Mouse (Mus musculus) hindbrain, embryonic 14.5 days (tissue): ENCODE measurements around the gene Pum2. TPM values are rescaled to one million over a fixed set of nuclear protein-coding genes. Genes with fewer than 3 reads are reported as not detected.
A peak's percentile ranks its signal among the peaks of the same experiment; 100 is the strongest.

ENCODE experiments used
- ATAC-seq: fragments of 200-750 bp; cut with Nextera tagmentation; 2 replicates; pipeline ENCODE4 v1.8.0; 2017; ENCODE audit warnings: moderate number of reproducible peaks, mild to moderate bottlenecking, moderate TSS enrichment, moderate library complexity; ENCODE audit not compliant: low FRiP score
- DNase-seq: peaks from one replicate; pipeline ENCODE4 v3.0.0-alpha.2; 2015; ENCODE audit warnings: low spot score
- H3K27ac ChIP-seq: fragments of 300-500 bp; sonication (generic); 2 replicates; pipeline ENCODE4 v1.5.1; 2014; ENCODE audit warnings: mild to moderate bottlenecking, moderate library complexity
- H3K27me3 ChIP-seq: fragments of 300-500 bp; sonication (generic); 2 replicates; pipeline ENCODE4 v1.6.1; 2014; ENCODE audit warnings: mild to moderate bottlenecking, low read length, mixed read lengths; ENCODE audit not compliant: control insufficient read depth, insufficient read depth
- H3K36me3 ChIP-seq: fragments of 300-500 bp; sonication (generic); replicated peaks from 2 replicates; pipeline ENCODE4 v1.6.1; 2014; ENCODE audit not compliant: control insufficient read depth, insufficient read depth
- H3K4me1 ChIP-seq: fragments of 300-500 bp; sonication (generic); replicated peaks from 2 replicates; pipeline ENCODE4 v1.6.1; 2014; ENCODE audit warnings: antibody characterized with exemption, low read length, mixed read lengths; ENCODE audit not compliant: control insufficient read depth, insufficient read depth
- H3K4me2 ChIP-seq: fragments of 300-500 bp; sonication (generic); replicated peaks from 2 replicates; pipeline ENCODE4 v1.6.1; 2014; ENCODE audit warnings: mild to moderate bottlenecking, moderate library complexity
- H3K4me3 ChIP-seq: fragments of 300-500 bp; sonication (generic); replicated peaks from 2 replicates; pipeline ENCODE4 v1.5.1; 2014; ENCODE audit warnings: mild to moderate bottlenecking, low read length
- H3K9ac ChIP-seq: fragments of 300-500 bp; sonication (generic); 2 replicates; pipeline ENCODE4 v1.6.1; 2014
- H3K9me3 ChIP-seq: fragments of 300-500 bp; sonication (generic); 2 replicates; pipeline ENCODE4 v1.6.1; 2016; ENCODE audit warnings: low read length; ENCODE audit not compliant: control insufficient read depth
- WGBS: fragments of 180-500 bp; shearing (Covaris S2); extraction: QIAGEN DNeasy Blood & Tissue Kit; methylation state at CpG from one replicate; pipeline ENCODE4 v1.1.7; 2014; 5-methylcytosine and 5-hydroxymethylcytosine counted together
- polyA plus RNA-seq: library from polyadenylated mRNA; unstranded; fragments of >200 nt; fragmentation: Nextera tagmentation; extraction: Ambion mirVana; gene quantifications from 2 replicates; pipeline ENCODE4 v1.2.1, GENCODE M21; 2014

Pum2 gene
- polyA plus RNA-seq, 1 experiment from 2014 or later = 64.9 TPM

GRCm38 (mm10) chr12:8764221-8764930, 90.4 kb downstream of the Pum2 start:
- no peaks in the 10 kb centered on the region for H3K36me3 ChIP-seq
- no peak for ATAC-seq
- no peaks in the 10 kb centered on the region for H3K9me3 ChIP-seq
- H3K4me2 ChIP-seq = no peak overlapping the region
- DNase-seq = no peak
- no peak overlapping the region for H3K27ac ChIP-seq
- 83% methylated on average over 15 of the region's 15 CpGs for WGBS
- H3K4me3 ChIP-seq = no peak overlapping the region
- H3K9ac ChIP-seq = no peak overlapping the region
- no peaks in the 10 kb centered on the region for H3K27me3 ChIP-seq
- H3K4me1 ChIP-seq = no peaks in the 10 kb centered on the region

- under 1% methylated on average over 67 of the region's 67 CpGs for WGBS
- peak; percentile 59 for DNase-seq
Observed at GRCm38 (mm10) chr12:8770946-8771843, 97.3 kb downstream of the Pum2 start, which contains the start of gene Sdc1. Gene Sdc1, plus strand, starts transcription at chr12:8771323.

DNA sequence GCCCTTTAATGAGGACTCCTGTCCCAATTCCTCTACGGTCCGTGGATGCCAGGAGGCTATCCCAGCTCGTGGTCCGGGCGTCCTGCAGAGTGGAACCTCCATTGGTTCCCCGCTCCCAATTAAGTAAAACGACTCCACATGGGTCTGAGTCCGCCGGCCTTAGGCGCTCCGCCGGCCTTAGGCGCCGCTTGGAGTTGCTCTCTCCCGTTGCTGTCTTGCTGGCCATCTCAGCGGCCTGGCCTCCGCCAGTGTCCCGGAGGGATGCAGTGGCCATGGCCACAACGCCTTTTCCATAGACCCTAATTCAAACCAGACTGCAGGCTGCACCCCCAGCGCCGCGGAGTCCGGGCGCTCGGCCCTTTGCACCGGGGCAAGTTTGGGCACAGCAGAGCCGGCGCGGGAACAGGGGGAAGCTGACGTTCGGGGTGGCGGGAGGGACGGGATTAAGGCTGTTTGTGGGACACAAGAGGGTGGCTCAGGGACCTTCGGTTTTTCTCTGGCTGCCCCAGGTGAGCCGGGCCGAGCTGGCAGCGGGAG, 98.0 kb downstream of the Pum2 start:
- DNase-seq = no peak

More at GRCm38 (mm10) chr12:8770946-8771843, 97.3 kb downstream of the Pum2 start, which contains the start of gene Sdc1:
- Histone ChIP-seq H3K9ac (peak within 1 kb of the TSS; percentile 75), H3K27ac (peak within 1 kb of the TSS; percentile 72), H3K4me2 (peak within 1 kb of the TSS; percentile 98), H3K4me1 (peaks cover 17% of the 10 kb centered on the region; the same call in 1 of the 2 replicates), H3K9me3 (no peaks in the 10 kb centered on the region), H3K36me3 (no peaks in the 10 kb centered on the region), H3K27me3 (no peaks in the 10 kb centered on the region), H3K4me3 (peak within 1 kb of the TSS; percentile 71)
- ATAC-seq = peak; percentile 84

DNA sequence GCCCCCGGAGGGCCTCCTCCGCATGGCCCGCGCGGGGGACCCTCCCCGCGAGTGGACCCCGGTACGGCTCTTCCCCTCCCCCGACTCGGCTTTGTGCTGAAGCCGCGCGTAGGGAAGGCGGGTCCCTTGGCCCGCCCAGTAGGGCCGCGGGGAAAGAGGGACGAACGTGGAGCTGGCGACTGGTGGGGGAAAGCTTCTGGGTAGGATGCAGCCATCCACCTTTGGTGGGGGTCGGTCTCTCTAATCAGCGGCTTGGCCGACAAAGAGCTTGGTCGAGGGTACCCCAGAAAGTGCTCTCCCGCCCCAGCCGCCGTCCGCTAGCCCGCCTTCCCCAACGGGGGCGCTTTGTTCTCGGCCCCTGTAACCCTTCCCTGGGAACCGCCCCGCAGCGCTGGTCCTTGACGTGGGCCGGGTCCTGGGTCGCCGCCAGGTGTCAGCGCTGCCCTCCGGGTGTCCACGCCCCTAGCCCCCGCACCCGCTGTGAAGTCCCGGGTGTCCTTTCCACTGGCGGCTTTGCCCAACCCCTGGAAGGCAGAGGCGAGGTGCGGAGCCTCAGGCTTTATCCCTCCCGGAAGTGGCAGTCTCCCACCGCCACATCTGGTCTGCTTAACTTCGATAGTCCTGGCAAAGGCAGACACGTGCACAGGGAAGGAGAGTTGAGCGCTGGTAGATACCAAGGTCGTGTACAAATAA, 98.7 kb downstream of the Pum2 start:
- H3K4me3 ChIP-seq = peak overlapping the region; percentile 71
- H3K4me2 ChIP-seq = peak overlapping the region; percentile 98
- peaks cover 17% of the 10 kb centered on the region; the same call in 1 of the 2 replicates for H3K4me1 ChIP-seq
- DNase-seq (peak; percentile 39), ATAC-seq (peak; percentile 45)
- peak overlapping the region; percentile 72 for H3K27ac ChIP-seq
- no peaks in the 10 kb centered on the region for H3K36me3 ChIP-seq
- under 1% methylated on average over 50 of the region's 55 CpGs for WGBS
- peak overlapping the region; percentile 75 for H3K9ac ChIP-seq
- H3K9me3 ChIP-seq = no peaks in the 10 kb centered on the region
- no peaks in the 10 kb centered on the region for H3K27me3 ChIP-seq

More for the DNA sequence above, 98.0 kb downstream of the Pum2 start:
- Histone ChIP-seq H3K4me1 (peaks cover 17% of the 10 kb centered on the region; the same call in 1 of the 2 replicates), H3K9ac (peak overlapping the region; percentile 75), H3K4me3 (peak overlapping the region; percentile 71), H3K36me3 (no peaks in the 10 kb centered on the region), H3K9me3 (no peaks in the 10 kb centered on the region), H3K27me3 (no peaks in the 10 kb centered on the region), H3K4me2 (peak overlapping the region; percentile 98), H3K27ac (peak overlapping the region; percentile 72)
- under 1% methylated on average over 36 of the region's 37 CpGs for WGBS
- peak; percentile 15 for ATAC-seq

DNA sequence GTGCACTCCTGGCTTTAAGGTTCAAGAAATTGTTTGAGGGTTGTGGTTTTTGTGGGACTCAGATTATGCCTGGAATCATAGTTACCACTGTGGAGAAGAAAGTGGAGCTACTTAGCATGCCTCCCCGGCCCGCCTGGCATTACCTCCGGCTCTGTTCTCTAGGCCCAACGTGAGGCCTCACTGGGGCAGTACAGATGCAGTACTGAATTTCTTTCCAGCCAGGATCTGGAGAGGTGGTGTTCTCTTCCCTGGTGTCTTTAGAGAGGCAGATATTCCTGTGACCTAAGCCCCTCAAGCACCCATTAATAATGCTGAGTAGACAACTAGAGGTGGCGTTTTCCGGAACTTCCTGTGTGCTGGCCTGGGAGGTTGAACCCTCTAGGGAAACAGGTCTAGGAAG, 99.4 kb downstream of the Pum2 start:
- H3K27ac ChIP-seq = no peak overlapping the region
- no peaks in the 10 kb centered on the region for H3K27me3 ChIP-seq
- H3K4me1 ChIP-seq = peaks cover 17% of the 10 kb centered on the region; the same call in 1 of the 2 replicates
- no peaks in the 10 kb centered on the region for H3K36me3 ChIP-seq
- ATAC-seq (no peak), DNase-seq (no peak)
- H3K4me2 ChIP-seq = peak overlapping the region; percentile 98
- no peaks in the 10 kb centered on the region for H3K9me3 ChIP-seq
- H3K4me3 ChIP-seq = peak overlapping the region; percentile 71
- H3K9ac ChIP-seq = peak overlapping the region; percentile 75
- WGBS = 22% methylated on average over 6 of the region's 6 CpGs

DNA sequence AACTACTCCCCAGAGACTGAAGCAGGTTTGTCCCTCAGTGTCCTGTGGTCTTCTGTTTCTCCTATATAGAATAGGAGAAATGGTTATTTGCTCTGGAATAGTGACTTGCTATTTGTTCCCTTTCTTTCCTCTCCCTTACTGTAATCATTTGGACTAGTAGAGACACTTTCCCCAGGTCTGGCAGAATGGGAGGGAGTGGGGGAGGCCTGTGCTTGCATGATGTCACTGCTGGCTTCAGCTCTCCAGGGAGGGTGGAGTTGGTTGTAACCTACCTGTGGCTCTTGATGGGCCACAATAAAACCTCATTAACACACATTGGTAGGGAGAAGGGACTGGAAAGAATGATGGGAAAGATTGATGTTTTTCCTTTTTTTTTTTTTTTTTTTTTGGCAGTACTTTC, 100.2 kb downstream of the Pum2 start:
- H3K27ac ChIP-seq = no peak overlapping the region
- no peaks in the 10 kb centered on the region for H3K9me3 ChIP-seq
- H3K4me2 ChIP-seq = no peak overlapping the region
- ATAC-seq (no peak), DNase-seq (no peak)
- H3K36me3 ChIP-seq = no peaks in the 10 kb centered on the region
- H3K4me1 ChIP-seq = peaks cover 17% of the 10 kb centered on the region; the same call in 1 of the 2 replicates
- H3K4me3 ChIP-seq = no peak overlapping the region
- H3K27me3 ChIP-seq = no peaks in the 10 kb centered on the region
- no peak overlapping the region for H3K9ac ChIP-seq

GRCm38 (mm10) chr12:8776206-8776605, 102.3 kb downstream of the Pum2 start:
- Histone ChIP-seq H3K9ac (no peak overlapping the region), H3K4me1 (peaks cover 13% of the 10 kb centered on the region; the same call in 1 of the 2 replicates), H3K36me3 (no peaks in the 10 kb centered on the region), H3K27ac (no peak overlapping the region), H3K4me2 (no peak overlapping the region), H3K4me3 (no peak overlapping the region), H3K27me3 (no peaks in the 10 kb centered on the region), H3K9me3 (no peaks in the 10 kb centered on the region)
- 92% methylated on average over 7 of the region's 7 CpGs for WGBS
- ATAC-seq (no peak), DNase-seq (no peak)

DNA sequence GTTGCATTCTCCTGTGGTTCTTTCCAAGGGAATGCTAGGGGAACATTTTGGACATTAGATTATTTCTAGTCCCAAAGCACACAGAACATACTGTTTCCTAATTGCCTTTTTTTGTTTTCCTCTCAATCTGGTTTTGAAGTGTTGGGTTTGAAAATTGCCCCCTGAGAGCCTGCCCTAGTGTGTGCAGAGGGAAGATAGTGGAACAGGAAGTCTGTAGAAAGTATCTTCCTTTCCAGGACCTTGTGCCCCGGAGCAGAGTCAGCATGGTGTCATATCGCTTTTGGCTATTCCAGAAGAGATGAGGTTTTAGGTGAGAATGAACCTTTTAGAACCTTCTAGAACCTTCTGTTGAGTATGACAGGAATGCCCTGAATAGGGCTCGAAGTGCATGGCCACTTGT, 102.8 kb downstream of the Pum2 start:
- H3K4me1 ChIP-seq = peaks cover 13% of the 10 kb centered on the region; the same call in 1 of the 2 replicates
- ATAC-seq (no peak), DNase-seq (no peak)
- no peaks in the 10 kb centered on the region for H3K36me3 ChIP-seq
- H3K9me3 ChIP-seq = no peaks in the 10 kb centered on the region
- no peak overlapping the region for H3K9ac ChIP-seq
- H3K4me2 ChIP-seq = no peak overlapping the region
- H3K27ac ChIP-seq = no peak overlapping the region
- H3K27me3 ChIP-seq = no peaks in the 10 kb centered on the region
- H3K4me3 ChIP-seq = no peak overlapping the region
- WGBS = 89% methylated on average over 3 of the region's 3 CpGs
